15 mouse cellular contexts compared by ENCODE assay signal in the genomic region with DNA sequence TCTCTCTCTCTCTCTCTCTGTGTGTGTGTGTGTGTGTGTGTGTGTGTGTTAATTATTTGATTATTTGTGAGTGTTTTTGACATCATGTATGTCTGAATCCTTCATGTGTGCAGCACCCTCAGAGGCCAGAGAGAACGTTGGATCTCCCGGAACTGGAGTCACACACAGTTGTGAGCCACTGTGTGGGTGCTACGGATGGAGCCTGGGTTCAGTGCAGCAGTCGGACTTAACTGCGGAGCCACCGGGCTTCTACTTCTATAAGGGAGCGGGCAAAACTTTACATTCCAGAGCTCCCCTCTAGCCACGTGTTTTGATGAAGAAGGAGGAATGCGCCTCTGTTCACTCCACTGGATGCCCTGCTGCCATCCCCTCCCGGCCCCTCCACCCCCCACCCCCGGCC.
DNase-seq lines count a peak whose midpoint lies in the region; ATAC-seq lines count a peak whose summit lies in the region.
"Had no signal": no experiment of that assay in that cellular context is flagged by ENCODE, and none has a peak within 500 bp of the region (broad histone marks: within the 10 kb centered on the region; RNA-seq: fewer than 3 reads in every experiment).

No protein-coding gene starts in this region.

- WGBS in hindbrain, embryonic 10.5 days = 38% methylated on average over 11 of the region's 11 CpGs
- 50% methylated on average over 11 of the region's 11 CpGs for WGBS in hindbrain, embryonic 16.5 days
- 31% methylated on average over 11 of the region's 11 CpGs for WGBS in lung, embryonic 16.5 days
- WGBS in embryonic facial prominence, embryonic 12.5 days = 15% methylated on average over 11 of the region's 11 CpGs

- no peaks in the 10 kb centered on the region for H3K36me3 ChIP-seq in hindbrain, embryonic 10.5 days
- no peaks in the 10 kb centered on the region for H3K36me3 ChIP-seq in hindbrain, embryonic 16.5 days (ENCODE audit: control insufficient read depth, insufficient read depth, low read length)
- H3K36me3 ChIP-seq in lung, embryonic 16.5 days (ENCODE audit: control insufficient read depth, insufficient read depth, low read length) = no peaks in the 10 kb centered on the region
- no peaks in the 10 kb centered on the region for H3K36me3 ChIP-seq in embryonic facial prominence, embryonic 12.5 days
- H3K36me3 ChIP-seq: liver, embryonic 13.5 days had no signal

- H3K4me1 ChIP-seq in hindbrain, embryonic 10.5 days (replicated peaks) = peaks cover 16% of the 10 kb centered on the region
- H3K4me1 ChIP-seq in hindbrain, embryonic 16.5 days (ENCODE audit: control insufficient read depth, insufficient read depth, low read depth, low read length) = no peaks in the 10 kb centered on the region
- H3K4me1 ChIP-seq in lung, embryonic 16.5 days (replicated peaks; ENCODE audit: control insufficient read depth, insufficient read depth, low read length) = peaks cover 6% of the 10 kb centered on the region; the same call in 1 of the 2 replicates
- peaks cover 17% of the 10 kb centered on the region; the same call in 1 of the 2 replicates for H3K4me1 ChIP-seq in embryonic facial prominence, embryonic 12.5 days
- H3K4me1 ChIP-seq: liver, embryonic 13.5 days had no signal

- no peaks in the 10 kb centered on the region for H3K27me3 ChIP-seq in hindbrain, embryonic 10.5 days (ENCODE audit: insufficient read depth, poor library complexity, severe bottlenecking)
- H3K27me3 ChIP-seq in hindbrain, embryonic 16.5 days (replicated peaks; ENCODE audit: control insufficient read depth, insufficient read depth, low read length) = no peaks in the 10 kb centered on the region
- H3K27me3 ChIP-seq in lung, embryonic 16.5 days (ENCODE audit: control insufficient read depth, insufficient read depth, low read depth, low read length) = no peaks in the 10 kb centered on the region
- no peaks in the 10 kb centered on the region for H3K27me3 ChIP-seq in embryonic facial prominence, embryonic 12.5 days
- H3K27me3 ChIP-seq: liver, embryonic 13.5 days had no signal

- H3K27ac ChIP-seq in hindbrain, embryonic 10.5 days = no peak overlapping the region
- H3K27ac ChIP-seq in hindbrain, embryonic 16.5 days (ENCODE audit: low read depth, low read length) = no peak overlapping the region
- H3K27ac ChIP-seq in lung, embryonic 16.5 days (ENCODE audit: low read length) = no peak overlapping the region
- H3K27ac ChIP-seq in embryonic facial prominence, embryonic 12.5 days = no peak overlapping the region
- H3K27ac ChIP-seq: liver, embryonic 13.5 days had no signal

- no peak overlapping the region for H3K9ac ChIP-seq in hindbrain, embryonic 16.5 days (ENCODE audit: low read depth, low read length)
- no peak overlapping the region for H3K9ac ChIP-seq in lung, embryonic 16.5 days (ENCODE audit: low read length)
- H3K9ac ChIP-seq in embryonic facial prominence, embryonic 12.5 days = no peak overlapping the region
- H3K9ac ChIP-seq: liver, embryonic 13.5 days had no signal

- no peak overlapping the region; the same call in 1 of the 2 replicates for H3K4me2 ChIP-seq in hindbrain, embryonic 16.5 days (ENCODE audit: low read length)
- H3K4me2 ChIP-seq in lung, embryonic 16.5 days (ENCODE audit: low read depth, low read length) = peak overlapping the region; percentile 66
- H3K4me2 ChIP-seq in embryonic facial prominence, embryonic 12.5 days (replicated peaks) = peak overlapping the region; percentile 53

- peak; percentile 10 for DNase-seq in hindbrain, embryonic 10.5 days (ENCODE audit: low spot score)
- no peak for DNase-seq in lung, adult 18-20 months
- peak; percentile 26 for DNase-seq in mesoderm, embryonic 11.5 days (ENCODE audit: low read depth, low spot score)
- DNase-seq in spleen, postnatal 14 days (ENCODE audit: low spot score in 2 of 2) = no peak
- DNase-seq: cerebellum, adult 2 months; gastrocnemius, postnatal 25 days; liver, embryonic 13.5 days; spleen, adult 18-20 months; thymus, adult 2 months had no signal

- H3K9me3 ChIP-seq in hindbrain, embryonic 10.5 days = no peaks in the 10 kb centered on the region
- no peaks in the 10 kb centered on the region for H3K9me3 ChIP-seq in hindbrain, embryonic 16.5 days (ENCODE audit: control insufficient read depth, low read length)
- no peaks in the 10 kb centered on the region for H3K9me3 ChIP-seq in lung, embryonic 16.5 days (ENCODE audit: control insufficient read depth, low read length)
- no peaks in the 10 kb centered on the region for H3K9me3 ChIP-seq in embryonic facial prominence, embryonic 12.5 days
- H3K9me3 ChIP-seq: liver, embryonic 13.5 days had no signal

- no peak overlapping the region for H3K4me3 ChIP-seq in hindbrain, embryonic 10.5 days
- no peak overlapping the region for H3K4me3 ChIP-seq in hindbrain, embryonic 16.5 days (ENCODE audit: low read length)
- H3K4me3 ChIP-seq in lung, embryonic 16.5 days (ENCODE audit: low read length) = peak overlapping the region; percentile 37
- H3K4me3 ChIP-seq in embryonic facial prominence, embryonic 12.5 days = 0 out of 2 replicates have a peak overlapping the region, but pooled peaks have one; percentile 25
- H3K4me3 ChIP-seq: liver, embryonic 13.5 days; myocyte had no signal

- ATAC-seq in hindbrain, embryonic 16.5 days = no peak
- ATAC-seq in lung, embryonic 16.5 days (ENCODE audit: low read depth) = 0 out of 2 replicates have a peak, but pooled peaks have one; percentile 12
- ATAC-seq in embryonic facial prominence, embryonic 12.5 days (ENCODE audit: insufficient number of reproducible peaks, insufficient read depth, low FRiP score, low TSS enrichment) = 0 out of 2 replicates have a peak, but pooled peaks have one; percentile 35
- ATAC-seq in frontal cortex, adult (ENCODE audit: low TSS enrichment) = no peak
- ATAC-seq: forebrain, embryonic 16.5 days had no signal

Comparison
In these comparisons a context has a peak if more than half of its experiments do, and no peak if none do; other contexts are left out.
1. DNase-seq: peak in hindbrain, embryonic 10.5 days (single experiment) and mesoderm, embryonic 11.5 days (single experiment); none in lung, adult 18-20 months (0 of 2) and spleen, postnatal 14 days (0 of 2).
2. H3K4me3 ChIP-seq: peak in lung, embryonic 16.5 days (single experiment) and embryonic facial prominence, embryonic 12.5 days (single experiment); none in hindbrain, embryonic 10.5 days (single experiment) and hindbrain, embryonic 16.5 days (single experiment).
3. ATAC-seq: peak in lung, embryonic 16.5 days (single experiment) and embryonic facial prominence, embryonic 12.5 days (single experiment); none in hindbrain, embryonic 16.5 days (single experiment) and frontal cortex, adult (single experiment).